Mouse (Mus musculus): ENCODE data around the gene Scml4.

GRCm38 (mm10) chr10:42897166-42897565 lies 37.0 kb downstream of the Scml4 start:
- TF ChIP-seq ELF1 (IDR thresholded peaks at IDR 0.05; ENCODE audit: low read depth, low read length): no peak
- no peak for TF ChIP-seq GABPA (IDR thresholded peaks at IDR 0.05; ENCODE audit: low read depth, low read length)
- TF ChIP-seq ZMIZ1 (IDR thresholded peaks at IDR 0.05; ENCODE audit: low read depth, low read length): no peak
- TF ChIP-seq MAZ (IDR thresholded peaks at IDR 0.05; ENCODE audit: low read depth, low read length): no peak
- no peak for TF ChIP-seq CTCF (IDR thresholded peaks at IDR 0.05 in 2 of 3, conservative IDR thresholded peaks at IDR 0.05 in 1 of 3; ENCODE audit: control insufficient read depth in 1 of 3, insufficient read depth in 1 of 3, low read depth in 2 of 3, low read length in 3 of 3, poor library complexity in 1 of 3, severe bottlenecking in 1 of 3)
- TF ChIP-seq SIN3A (IDR thresholded peaks at IDR 0.05; ENCODE audit: low read length): no peak
- TF ChIP-seq RAD21 (IDR thresholded peaks at IDR 0.05; ENCODE audit: low read depth, low read length): no peak
- TF ChIP-seq ZNF384 (IDR thresholded peaks at IDR 0.05; ENCODE audit: low read depth, low read length): no peak
- TF ChIP-seq NELFE (IDR thresholded peaks at IDR 0.05; ENCODE audit: low read depth, low read length): no peak
- no peak for TF ChIP-seq E2F4 (IDR thresholded peaks at IDR 0.05; ENCODE audit: borderline replicate concordance, low read depth, low read length)
- no peak for TF ChIP-seq SMC3 (IDR thresholded peaks at IDR 0.05; ENCODE audit: low read depth, low read length)

Data from MEL (cell line).